Mouse (Mus musculus): ENCODE measurements at regions not wholly inside any gene's neighbourhood (a gene's known extent, or its start where the extent isn't known, plus 50 kb on each side); places are given as distances from the start of the nearest gene placed in this dataset.
"Not testable (repeated sequence)": the region's sequence is repeated elsewhere in the genome, so short reads cannot be mapped to it uniquely, and the experiment has no call there.

GRCm38 (mm10) chr10:123800067-123800691 lies 536.4 kb downstream of the Fam19a2 start:
- intact Hi-C loops (cut with DNase I), result no loop called here

GRCm38 (mm10) chr10:123800692-123801528 lies 537.1 kb downstream of the Fam19a2 start:
- DNase-seq (ENCODE audit: low spot score in 2 of 2), result peak; percentile 11 to 43
- intact Hi-C loops (cut with DNase I), result no loop called here

More at GRCm38 (mm10) chr10:123800067-123800691, 536.4 kb downstream of the Fam19a2 start:
- DNase-seq (ENCODE audit: low spot score in 2 of 2), result peak; percentile 7 to 35

GRCm38 (mm10) chr10:123810882-123811281 lies 547.1 kb downstream of the Fam19a2 start:
- no peak for DNase-seq (ENCODE audit: low spot score in 2 of 2)
- intact Hi-C loops (cut with DNase I), result no loop called here

DNA sequence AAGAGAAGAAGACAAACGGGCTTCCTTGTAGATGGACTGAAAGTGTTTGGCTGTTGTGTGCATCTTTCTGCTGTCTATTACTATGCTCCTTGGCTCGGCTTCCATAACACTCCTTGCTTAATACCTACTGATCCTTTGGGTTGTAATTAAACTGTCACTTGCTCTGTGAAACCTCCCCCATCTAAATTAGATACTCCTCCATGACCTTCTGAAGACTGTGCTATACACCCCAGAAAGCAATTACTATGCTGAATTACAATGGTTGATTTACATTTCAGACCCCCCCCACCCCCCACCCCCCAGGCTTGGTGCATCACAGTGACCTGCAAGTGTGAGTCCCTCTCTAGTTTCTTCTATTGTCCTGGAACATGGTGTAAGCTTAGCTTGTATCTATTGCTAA lies 549.3 kb downstream of the Fam19a2 start:
- no peak for DNase-seq (ENCODE audit: low spot score in 2 of 2)
- intact Hi-C loops (cut with DNase I), result no loop called here

DNA sequence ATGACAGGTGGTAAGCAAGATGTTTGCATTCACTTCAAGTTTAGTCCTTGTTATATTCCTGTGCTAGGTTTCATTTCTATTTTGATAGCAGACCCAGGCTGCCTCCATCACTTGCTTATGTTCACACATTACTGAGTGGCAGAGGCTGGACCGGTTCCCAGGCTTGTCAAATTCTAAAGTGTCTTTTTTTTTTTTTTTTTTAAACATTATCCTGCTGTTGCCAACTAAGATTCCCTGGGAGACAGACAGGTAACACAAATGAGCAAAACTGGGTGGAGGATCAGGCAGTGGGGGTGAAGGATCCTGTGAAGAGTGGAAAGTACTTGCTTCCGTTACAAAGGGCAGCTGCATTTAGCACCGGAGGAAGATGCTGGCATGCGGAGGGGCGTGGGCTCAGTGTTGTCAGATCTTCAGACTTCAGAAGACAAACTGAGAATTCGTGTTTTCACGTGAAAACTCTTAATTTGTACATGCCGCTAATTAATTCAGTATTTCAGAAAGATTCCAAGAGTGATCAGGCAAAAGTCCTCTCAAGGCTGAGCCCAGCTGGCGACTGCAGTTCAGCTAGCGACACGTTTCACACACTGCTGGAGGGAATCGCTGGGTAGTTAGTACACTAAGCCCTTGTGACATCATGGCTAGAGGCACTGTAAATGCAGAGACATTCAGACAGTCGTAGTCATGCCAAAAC lies 576.4 kb downstream of the Fam19a2 start:
- peak; percentile 64 to 86 for DNase-seq (ENCODE audit: low spot score in 2 of 2)
- intact Hi-C loops (cut with DNase I), result no loop called here

GRCm38 (mm10) chr10:123842141-123842540 lies 578.3 kb downstream of the Fam19a2 start:
- intact Hi-C loops (cut with DNase I), result no loop called here
- DNase-seq (ENCODE audit: low spot score in 2 of 2), result no peak

- intact Hi-C loops (cut with DNase I), result no loop called here
- no peak for DNase-seq (ENCODE audit: low spot score in 2 of 2)
Observed at GRCm38 (mm10) chr10:123843604-123844003, 579.8 kb downstream of the Fam19a2 start.

DNA sequence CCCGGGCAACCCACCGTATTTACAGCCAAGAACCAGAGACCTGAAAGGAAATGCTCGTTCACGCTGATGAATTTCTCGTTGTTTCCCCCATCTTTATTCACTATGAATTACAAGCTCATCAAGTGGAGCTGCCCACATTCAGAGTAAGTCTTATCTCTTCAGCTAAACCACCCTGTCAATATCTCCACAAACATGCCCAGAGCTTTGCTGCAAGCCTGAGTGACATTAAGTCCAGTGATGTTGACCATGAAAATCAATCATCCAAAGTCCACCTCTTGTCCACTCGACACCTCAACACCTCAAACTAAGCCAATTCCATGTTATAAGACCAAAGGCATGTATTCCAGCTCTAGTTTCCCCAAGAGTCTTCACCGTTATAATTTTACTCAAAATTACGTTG lies 582.8 kb downstream of the Fam19a2 start:
- intact Hi-C loops (cut with DNase I), result no loop called here
- DNase-seq (ENCODE audit: low spot score in 2 of 2), result no peak

GRCm38 (mm10) chr10:123848564-123848963 lies 584.8 kb downstream of the Fam19a2 start:
- no peak for DNase-seq (ENCODE audit: low spot score in 2 of 2)
- intact Hi-C loops (cut with DNase I), result no loop called here

- intact Hi-C loops (cut with DNase I), result no loop called here
- no peak for DNase-seq (ENCODE audit: low spot score in 2 of 2)
Observed at GRCm38 (mm10) chr10:123875459-123875858, 611.7 kb downstream of the Fam19a2 start.

DNA sequence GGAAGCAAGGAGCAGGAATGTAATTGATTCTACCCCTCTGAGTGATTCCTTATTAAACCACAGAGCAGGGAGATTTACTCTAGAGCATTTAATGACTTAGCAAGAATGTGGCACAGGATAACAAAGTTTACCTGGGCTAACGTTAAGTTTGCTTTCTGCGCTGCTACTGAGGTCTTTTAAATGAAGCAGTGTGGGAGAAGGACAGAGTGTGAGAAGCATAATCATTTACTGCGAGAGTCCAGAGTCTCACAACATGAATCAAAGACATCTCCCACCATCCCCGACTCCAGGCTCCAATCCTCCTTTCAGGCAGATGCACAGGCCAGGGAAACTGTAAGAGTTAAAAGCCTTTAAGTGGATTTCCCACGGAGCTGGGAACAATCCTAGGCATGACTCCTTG lies 612.1 kb downstream of the Fam19a2 start:
- DNase-seq (ENCODE audit: low spot score in 2 of 2), result no peak
- intact Hi-C loops (cut with DNase I), result no loop called here

GRCm38 (mm10) chr10:123888681-123889172 lies 624.9 kb downstream of the Fam19a2 start:
- DNase-seq (ENCODE audit: low spot score in 2 of 2), result peak in 1 of 2 experiments; percentile 64
- intact Hi-C loops (cut with DNase I), result loop anchor here (5.0 kb wide), 1 partner anchor 311 kb away; no protein-coding TSS in a partner anchor

DNA sequence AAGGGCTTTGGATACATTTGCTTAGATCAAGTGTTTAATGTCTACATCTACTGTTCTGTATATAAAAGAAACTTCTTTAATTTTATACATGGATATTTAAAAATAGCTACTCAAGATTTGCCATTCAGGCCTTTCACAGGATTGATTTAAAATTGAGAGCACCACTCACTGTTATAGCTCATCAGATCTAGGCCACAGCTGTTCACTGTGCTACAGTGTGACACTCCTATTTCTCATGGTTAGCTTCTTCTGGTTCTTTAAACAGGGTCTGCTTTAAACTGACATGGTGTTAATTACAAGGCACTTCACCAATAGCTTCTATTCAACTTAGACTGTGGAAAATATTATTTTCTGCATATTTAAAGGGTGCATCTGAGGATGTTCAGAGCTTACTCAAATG lies 655.3 kb downstream of the Fam19a2 start:
- DNase-seq (ENCODE audit: low spot score in 2 of 2), result peak; percentile 7 to 78
- intact Hi-C loops (cut with DNase I), result no loop called here

- no peak for DNase-seq (ENCODE audit: low spot score in 2 of 2)
- intact Hi-C loops (cut with DNase I), result no loop called here
Observed at GRCm38 (mm10) chr10:123929955-123930354, 666.2 kb downstream of the Fam19a2 start.

GRCm38 (mm10) chr10:123938732-123939131 lies 674.9 kb downstream of the Fam19a2 start:
- DNase-seq (ENCODE audit: low spot score in 2 of 2), result not testable (repeated sequence)

More at GRCm38 (mm10) chr10:123938732-123939131, 674.9 kb downstream of the Fam19a2 start:
- intact Hi-C loops (cut with DNase I), result not testable (repeated sequence)
